Mouse (Mus musculus) CD4-positive, CD25-positive, alpha-beta regulatory T cell, adult 2 months (primary cell): ENCODE results near the gene Cpa4.
A peak's percentile ranks its signal among the peaks of the same experiment; 100 is the strongest.

Experiments
- DNase-seq: peaks from one replicate; pipeline ENCODE4 v3.0.0-alpha.2; 2012; ENCODE audit warnings: low read depth, low spot score

Gene Cpa4

DNA sequence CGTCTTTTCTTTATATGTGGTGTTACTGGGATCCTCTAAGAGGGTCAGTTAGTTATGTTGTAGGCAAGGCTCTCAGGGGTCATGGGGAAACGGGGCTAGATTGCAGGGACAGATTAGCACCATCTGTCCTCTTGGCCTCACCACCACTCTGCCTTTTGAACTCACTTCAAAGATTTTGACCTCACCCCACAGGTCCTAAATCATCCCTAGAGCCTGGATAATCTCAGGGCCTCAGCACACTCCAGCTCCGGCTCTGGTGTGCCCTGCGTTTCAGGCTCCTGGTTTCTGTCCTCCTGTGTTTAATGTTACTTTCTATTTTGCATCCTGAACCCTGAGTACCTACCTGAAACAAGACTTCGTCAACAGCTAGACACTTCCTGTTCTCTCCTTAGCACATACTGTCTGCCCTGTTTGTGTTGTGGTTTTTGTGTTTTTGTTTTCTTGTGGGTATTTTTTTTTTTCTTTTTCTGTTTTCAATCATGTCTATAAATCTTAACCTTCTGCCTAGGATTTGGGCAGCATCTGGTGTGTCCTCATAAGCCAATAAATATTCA lies 23.8 kb downstream of the Cpa4 start:
- DNase-seq, result peak; percentile 47

DNA sequence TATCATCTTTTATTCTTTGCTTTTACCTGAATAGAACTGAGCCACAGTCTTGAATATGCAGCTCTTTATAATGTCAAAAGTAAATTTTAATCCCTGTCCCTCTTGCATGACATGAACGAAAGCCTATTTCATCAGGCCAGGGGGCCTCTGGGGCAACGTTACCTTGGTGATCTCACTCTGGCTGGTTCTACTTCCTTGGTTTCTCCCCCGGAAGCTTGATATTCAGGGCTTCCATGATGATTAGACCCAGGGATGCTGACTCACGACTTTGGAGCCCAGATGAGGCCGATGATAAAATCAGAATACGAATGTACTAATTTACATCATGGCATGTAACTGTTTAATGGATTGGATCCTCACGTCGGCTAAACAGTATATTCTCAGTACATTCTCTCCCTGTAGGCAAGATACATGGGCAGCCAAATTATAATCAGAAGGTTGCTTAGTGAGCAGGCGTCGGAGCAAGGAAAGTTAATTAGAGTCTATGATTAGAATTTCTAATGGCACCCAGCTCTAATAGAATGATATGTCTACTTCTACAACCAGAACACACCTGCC lies 24.3 kb downstream of the Cpa4 start:
- DNase-seq, result no peak

DNA sequence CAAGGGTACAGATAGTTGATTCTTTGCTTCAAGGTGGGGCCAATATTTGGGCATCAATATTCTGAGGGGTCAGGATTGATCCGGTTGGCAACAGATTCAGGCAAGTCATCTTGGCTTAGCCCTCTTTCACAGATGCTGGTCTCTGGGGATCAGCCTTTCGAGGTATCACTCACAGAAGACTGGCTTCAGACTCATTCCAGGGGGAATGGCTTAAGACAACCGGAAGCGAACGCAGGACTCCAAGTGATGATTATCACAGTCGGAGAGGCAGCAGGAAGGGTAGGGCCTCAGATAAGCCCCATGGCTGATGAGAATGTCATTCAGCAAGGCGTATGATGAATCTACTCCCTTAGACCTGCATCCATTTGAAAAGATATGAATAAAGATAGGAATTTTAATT lies 26.2 kb downstream of the Cpa4 start:
- no peak for DNase-seq

DNA sequence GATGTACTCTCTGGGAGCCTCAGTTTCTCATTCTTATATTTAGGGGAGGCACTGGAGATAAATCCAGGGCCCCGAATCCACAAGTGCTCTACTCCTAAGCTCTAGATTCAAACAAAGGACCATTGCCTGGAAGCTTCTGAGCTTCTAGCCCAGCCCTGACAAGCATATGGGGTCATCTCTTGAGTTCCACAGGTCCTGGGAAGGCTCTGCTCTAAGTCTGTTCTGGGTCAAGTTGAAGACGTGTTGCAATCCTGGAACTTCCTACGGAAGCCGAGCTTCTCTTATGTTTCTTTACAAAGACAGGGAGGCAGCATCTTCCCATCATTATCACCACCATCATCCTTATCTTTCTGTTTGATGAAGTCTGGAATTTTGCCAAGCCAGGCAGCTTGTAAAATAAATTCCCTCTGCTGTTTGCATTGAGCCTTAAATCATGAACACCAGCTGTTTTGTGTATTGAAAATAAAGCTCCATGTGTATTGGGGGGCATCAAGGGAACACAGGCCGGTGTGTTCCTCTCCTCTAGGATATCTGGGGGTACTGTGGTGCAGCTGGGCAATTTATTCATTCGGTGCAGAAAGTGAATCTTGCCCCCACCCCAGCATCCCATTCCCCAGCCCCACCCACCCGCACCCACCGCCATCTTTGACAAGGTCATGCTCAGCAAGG lies 28.2 kb downstream of the Cpa4 start:
- no peak for DNase-seq

DNA sequence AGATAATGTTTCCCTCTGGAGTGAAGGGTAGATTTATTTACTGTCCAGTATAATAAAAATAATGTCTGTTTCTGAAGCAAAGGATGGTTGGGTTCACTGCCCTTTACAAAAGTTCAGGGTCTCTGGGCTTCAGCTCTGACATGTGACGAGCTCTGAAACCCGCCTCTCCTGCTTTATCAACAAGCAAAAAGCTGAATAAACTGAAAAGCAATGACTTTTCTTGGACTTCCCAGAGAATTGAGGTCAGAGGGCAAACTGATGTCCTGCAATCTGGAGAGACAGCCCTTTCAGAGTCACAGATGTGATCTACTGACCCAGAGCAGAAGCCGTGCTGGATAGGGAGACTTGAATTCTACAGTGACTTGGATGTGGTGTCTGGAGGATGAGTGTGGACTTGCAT lies 31.9 kb downstream of the Cpa4 start:
- no peak for DNase-seq

DNA sequence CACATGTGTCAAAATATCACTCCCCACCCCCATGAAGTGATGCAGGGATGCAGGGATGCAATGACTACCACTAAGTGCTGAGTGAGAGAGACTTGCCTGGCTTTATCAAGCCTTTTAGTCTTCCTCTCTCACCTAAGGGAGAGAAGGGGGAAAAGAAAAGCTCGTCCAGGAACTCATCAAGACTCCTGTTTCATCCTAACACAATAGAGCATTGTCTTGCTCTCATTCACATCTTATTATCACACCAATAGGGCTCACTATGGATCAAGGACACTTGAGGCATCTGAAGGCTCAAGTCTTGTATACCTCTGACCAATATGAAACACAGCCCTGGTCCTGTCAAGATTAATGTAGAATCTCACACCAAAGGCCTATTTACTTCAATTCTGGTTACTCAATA lies 32.8 kb downstream of the Cpa4 start:
- no peak for DNase-seq

DNA sequence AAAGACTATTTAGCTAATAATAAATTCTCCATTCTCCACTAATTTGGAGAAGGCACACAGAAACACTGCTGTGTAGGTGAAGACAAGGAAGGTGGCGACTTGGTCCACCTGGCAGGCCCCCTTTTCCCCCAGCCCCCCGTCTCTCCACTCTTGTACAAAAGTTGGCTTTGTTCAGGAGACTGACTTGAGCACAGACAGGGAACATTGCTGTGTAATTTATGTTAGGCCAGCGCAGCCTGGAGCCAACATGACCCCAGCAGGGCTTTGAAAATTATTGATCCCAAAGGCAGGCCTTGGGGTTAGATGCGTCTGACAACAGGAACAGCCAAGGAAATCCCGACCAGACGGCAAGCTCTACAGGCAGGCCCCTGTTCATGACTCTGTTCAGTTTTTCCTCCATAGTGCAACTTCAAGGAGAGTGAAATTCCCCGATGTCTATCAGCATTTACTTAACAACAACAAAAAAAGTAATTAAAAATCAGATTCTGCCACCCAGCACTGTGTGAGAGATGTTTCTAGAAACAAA lies 36.2 kb downstream of the Cpa4 start:
- DNase-seq, result no peak

DNA sequence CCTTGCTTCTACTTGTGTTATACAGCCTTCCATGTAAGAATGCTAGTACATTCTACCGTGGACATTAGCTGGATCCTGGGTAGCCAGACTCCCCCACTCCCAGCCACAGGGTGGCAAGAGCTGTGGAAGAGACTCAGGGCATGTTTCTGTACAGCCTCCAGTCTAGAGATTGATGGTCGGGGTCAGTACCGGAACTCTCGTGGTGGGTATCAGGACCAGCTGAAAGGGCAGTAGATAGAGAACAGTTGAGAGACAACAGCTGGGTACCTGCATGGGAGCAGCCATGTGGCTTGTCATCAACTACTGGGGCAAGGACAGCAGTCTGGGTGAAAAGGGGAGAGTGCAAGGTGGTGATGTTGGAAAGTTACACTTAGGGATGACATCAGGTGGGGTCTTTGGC lies 36.9 kb downstream of the Cpa4 start:
- DNase-seq, result no peak

DNA sequence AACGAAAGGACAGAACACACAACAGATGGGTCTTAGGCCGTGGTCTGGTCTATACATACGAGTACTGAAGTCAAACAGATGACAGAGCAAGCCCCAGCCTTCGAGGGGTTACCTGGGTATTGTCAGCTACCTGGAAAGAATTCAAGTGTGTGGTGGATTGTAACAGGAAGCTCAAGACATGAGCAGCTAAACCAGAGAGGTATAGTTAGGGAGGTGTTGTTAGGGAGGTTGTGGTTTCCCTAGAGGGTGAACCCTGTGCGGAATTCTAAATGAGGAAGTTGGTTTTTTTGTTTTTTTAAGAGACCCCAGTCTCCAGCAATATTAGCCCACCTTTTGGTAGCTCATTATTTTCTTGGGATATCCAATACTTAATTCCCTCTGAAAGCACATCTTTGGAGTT lies 37.5 kb downstream of the Cpa4 start:
- DNase-seq, result no peak

DNA sequence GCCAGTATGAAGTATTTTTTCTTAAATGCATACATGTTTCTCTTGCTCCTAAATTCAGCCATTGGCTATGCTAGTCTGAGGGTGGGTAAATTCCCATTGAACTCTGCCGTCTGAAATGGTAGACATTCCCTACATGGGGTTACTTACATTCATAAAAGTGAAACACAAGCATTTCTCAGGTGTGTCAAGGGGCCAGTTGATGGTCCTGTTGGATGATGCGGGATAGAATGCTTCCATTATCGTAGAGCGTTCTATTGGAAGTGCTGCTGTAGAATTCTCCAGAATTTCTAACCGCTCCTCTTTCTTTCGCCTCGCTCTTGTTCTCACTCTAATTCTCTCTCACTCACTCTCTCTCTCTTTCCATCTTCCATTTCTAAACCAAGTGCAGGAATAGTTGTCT lies 42.5 kb downstream of the Cpa4 start, which contains the start of gene Cpa5:
Gene Cpa5, plus strand, starts transcription at position 301 of the 400 bp plus-strand sequence.
- no peak for DNase-seq

DNA sequence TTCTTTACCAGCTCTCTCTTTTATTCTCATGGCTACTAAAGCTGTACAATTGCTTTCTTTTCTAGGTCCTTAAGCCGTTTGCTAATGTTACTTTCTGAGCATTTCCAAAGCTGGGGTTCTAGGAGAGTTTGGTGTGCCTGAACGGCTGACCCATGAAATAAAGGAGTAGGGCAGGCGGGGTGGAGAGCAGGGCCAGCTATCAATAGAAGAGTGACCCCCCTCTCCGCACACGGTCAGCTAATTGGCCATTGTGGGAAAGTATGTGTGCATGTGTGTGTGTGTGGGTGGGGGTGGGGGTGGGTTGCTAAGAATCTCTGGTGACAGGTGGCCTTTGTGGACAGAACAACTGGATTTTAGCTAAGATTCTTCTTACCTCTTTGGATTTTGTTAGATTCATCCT lies 43.0 kb downstream of the Cpa4 start:
- DNase-seq, result no peak

DNA sequence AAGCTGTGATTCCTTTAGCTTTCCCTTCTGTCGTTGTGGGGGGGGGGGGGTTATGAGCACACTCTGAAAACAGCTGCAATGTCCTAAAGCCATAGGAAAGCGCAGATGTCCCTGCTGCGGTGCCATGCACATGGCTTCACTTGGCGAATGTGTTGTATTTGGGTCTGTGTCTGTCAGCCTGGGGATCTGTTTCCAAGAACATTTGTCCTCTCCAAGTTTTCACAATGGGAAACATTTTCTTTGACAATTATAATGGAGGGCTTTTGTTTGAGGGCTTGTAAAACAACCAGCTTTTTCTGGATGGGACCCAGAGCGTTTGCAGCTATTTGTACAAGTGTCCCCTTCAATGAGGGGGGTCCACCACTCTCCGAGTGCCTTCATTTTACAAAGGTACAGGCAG lies 46.1 kb downstream of the Cpa4 start:
- no peak for DNase-seq

DNA sequence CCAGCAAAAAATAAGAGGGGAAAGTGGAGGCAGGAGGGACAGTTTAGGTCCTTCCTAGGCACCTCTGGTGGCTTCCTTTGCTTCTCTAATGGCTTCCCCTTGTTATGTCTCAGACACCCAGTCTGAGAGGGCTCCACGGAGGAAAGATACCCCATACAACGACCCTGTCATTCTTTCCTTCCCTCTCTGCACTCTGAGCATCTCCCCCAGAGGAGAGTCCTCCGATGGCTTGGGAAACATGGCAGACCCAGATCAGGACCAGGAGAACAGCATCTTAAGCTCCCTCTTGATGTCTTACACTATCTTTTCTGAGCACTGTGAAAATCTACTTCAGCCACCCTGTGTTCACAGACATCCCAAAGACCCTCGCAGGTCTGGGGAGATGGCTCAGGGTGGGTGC lies 47.6 kb downstream of the Cpa4 start:
- DNase-seq, result no peak

DNA sequence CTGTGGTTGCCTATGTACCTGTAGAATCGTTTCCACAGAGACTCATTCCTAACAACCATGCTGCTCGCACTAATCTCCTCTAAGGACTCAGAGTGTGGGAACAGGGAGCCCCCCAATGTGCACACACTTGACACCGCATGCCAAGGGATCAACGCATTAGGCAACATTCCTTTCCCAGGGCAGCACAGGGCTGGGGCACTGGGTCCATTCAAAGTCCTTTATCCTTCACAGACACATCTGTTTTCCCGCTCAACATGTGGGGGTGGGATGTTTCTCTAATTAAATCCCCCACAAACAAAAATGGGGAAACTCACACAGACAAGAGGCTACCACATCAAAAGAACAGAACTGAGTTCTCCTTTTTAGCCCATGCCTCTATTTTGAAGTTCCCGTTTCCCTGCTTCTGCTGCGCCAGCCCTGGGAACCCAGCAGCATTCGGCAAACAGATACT lies 48.3 kb downstream of the Cpa4 start:
- DNase-seq, result no peak

DNA sequence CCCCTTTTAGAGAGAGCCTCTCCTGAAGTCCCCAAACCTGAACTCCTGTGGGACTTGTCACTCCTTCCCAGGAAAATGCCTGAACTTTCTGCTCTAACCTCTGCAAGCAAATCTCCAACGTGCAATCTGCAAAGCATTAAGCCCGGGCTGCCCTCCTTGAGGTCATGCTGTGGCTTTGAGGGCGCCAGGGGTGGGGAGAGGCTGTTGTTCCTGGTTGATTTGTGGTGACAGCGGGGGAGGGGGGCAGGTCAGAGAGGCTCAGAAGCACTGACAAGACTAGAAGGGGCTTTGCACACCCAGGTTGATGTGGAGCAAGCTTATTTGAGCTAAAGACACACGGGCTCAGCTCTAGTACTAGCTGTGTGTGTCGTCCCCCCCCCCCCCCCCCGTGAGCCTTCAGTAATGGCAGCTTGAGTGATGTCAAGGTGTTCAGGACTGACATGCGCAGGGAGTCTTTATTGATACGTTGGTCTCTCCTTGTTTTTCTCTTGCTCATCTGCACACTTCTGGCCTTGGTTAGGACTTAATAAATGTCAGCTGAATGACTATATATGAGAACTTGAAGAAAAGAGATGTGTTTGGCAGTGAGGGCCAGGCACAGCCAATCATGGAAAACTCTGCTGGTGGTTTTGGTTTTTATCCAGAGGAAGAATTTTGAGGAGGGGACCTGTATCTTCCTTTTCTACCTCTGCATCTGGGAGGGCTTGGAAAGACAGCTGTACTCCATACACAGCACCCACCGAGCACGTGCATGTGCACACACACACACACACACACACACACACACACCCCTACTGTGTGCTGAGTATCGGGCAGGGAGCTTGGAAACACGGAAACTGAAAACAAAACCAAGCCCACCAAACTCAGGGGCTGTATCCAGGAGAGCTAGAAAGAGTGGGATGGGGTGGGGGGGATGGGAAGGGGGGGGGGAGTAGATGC lies 49.1 kb downstream of the Cpa4 start:
- DNase-seq, result peak; percentile 28

DNA sequence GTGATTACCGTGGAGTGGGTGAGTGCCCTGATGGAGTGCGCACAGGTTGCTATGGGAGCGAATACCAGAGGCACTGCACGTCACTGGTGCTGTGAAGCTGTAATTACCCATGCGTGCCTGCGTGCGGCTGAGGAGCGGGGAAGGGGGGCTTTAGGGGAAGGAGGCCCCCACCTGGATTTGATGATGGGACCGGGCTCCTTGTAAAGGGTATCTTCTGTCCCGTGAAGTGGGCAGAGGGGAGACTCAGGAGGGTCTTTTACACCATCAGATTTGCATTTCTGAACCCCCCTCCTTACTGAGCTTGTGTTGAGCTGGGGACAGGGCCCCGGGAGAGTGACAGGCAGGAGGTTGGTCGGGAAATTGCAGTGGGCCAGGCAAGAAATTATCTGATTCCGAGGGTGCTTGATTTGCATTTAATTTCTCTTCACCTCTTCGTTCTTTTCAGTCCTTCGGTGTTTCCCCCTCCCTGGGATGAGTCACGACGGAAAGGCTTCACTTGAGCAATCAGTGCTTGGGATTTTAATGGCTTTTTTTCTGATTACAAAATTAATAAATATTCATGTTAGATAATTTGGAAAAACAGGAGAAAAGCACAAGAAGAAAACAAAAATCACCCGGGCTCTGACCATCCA lies 49.9 kb downstream of the Cpa4 start:
- DNase-seq, result peak; percentile 50

DNA sequence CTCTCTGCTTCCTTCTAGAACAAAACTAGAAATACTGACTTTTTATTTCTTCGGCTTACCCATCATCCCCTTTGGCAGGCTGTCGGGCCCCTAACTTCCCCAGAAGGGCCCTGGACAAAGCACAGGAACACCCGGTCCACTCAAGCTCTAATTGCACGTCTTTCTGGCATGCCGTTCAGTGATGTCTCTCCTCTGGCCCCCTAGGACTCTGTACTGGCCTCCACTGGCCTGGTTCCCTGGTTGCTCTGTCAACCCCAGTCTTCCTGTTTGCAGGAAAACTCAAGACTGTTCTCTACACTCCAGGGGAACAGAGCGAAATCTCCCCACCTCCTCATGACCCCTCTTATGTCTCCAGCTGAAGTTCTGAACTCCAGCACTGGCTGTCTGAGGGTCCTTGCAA lies 50.6 kb downstream of the Cpa4 start:
- no peak for DNase-seq

DNA sequence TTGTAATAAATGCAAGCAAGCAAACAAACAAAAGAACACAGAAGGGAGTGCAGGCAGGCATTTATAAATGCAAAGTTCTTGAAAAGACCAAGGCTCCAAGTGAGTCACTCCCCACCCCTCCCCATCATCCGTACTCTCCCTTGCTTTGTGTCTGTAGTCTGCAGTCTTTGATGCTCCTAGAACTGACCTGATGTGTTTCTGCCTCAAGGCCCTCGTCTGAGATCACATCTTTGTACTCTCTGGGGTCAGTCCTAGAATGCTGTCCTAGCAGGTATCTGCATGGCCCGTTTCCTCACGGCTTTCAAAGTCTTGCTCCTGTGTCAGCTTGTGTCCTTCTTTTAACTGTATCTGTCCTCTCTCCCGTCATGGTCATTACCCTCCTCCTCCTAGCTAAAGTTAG lies 51.4 kb downstream of the Cpa4 start:
- DNase-seq, result no peak

DNA sequence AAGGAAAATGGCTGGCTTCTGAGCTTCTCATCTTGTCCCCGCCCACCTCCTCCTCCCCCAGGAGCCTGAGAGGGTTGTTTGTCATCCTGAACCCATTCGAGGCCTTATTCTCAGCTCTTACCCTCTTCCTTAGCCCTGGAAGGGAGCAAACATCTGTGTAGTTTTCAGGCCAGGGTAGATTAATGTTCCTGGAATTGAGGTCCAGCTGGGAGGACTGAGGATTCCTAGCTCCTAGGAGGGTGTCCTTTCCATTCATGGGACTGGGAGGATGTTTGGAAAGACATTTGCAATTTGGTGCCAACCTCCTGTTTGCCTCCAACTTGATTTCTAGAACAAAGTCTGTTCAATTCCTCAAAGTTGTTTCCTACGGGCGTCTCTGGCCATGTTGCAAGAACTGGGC lies 52.4 kb downstream of the Cpa4 start:
- DNase-seq, result no peak

DNA sequence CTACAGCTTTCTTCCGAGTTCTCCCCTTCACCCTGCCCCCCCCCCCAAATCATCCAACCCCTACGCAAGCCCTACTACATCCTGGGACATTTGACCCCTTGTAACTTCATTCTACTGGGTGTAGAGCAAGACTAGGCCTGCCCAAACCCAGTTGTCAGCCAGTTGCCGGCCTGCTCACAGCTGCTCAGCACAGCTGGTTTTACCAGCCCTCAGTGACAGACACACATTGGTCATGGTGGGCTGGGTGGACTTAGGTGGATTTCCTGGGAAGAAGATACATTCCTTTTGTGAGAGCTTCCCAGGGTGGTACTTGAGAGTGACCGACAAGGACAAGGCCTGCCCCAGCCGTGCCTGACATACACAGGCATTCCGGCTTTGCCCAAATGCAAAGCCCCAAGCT lies 52.8 kb downstream of the Cpa4 start:
- no peak for DNase-seq

DNA sequence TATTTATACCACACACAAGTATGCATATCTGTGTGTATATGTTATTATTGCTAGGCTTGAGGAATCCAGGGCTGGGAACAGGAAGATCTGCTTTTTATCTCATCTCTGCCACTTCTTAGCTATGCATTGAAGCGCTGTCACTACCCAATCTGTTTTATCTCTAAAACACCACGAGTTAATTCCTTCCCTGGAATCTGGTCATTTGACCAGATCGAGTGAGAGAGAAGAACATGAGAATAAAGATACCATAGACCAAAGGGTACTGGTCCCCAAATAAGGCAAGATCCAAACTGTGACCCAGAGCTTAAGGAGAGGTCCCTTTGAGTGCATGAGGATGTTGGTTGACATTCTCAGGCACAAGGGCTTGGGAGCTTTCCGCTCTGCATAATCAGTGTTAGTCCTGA lies 53.8 kb downstream of the Cpa4 start:
- DNase-seq, result no peak

DNA sequence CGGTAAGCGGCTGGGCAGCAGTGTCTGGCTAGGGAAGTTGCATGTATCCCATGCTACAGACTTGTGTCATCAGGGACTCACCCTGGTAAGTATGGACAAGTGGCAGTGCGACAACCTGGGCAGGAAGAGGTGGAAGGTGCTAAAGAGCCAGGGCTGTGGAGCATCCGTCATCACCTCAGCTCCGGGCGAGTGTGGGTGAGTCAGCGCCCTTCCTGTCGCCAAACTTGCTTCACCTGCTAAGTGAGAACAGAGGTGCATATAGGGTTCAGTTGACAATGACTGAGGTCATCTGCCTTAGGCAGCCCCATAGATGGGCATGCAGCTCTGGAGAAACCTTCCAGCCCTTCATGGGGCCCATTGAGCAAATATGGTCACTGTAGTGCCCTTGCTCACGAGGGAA lies 56.6 kb downstream of the Cpa4 start:
- DNase-seq, result no peak
